ENCODE assay signal across 8 mouse cellular contexts in genomic region chr2:163424597-163424996, GRCm38 (mm10). TPM values are rescaled to one million over a fixed set of nuclear protein-coding genes. Genes with fewer than 3 reads are reported as not detected.
DNase-seq lines count a peak whose midpoint lies in the region; ATAC-seq and TF ChIP-seq lines count a peak whose summit lies in the region.

Gene Oser1 (minus strand): TSS chr2:163424697.

- no peak for ATAC-seq in kidney, postnatal 0 days (replicated peaks; ENCODE audit: low FRiP score, low read depth)
- no peak for ATAC-seq in granulocyte monocyte progenitor cell, adult 5-6 weeks (replicated peaks; ENCODE audit: poor library complexity, severe bottlenecking)
- no peak for ATAC-seq in intestine, postnatal 0 days
- ATAC-seq in midbrain, embryonic 12.5 days (ENCODE audit: low FRiP score, low read depth): no peak

- H3K36me3 ChIP-seq in kidney, postnatal 0 days (ENCODE audit: insufficient read depth, low read length): no peaks in the 10 kb centered on the region
- H3K36me3 ChIP-seq in intestine, postnatal 0 days (ENCODE audit: control insufficient read depth, insufficient read depth): no peaks in the 10 kb centered on the region
- peaks cover 4% of the 10 kb centered on the region; the same call in 1 of the 2 replicates for H3K36me3 ChIP-seq in midbrain, embryonic 12.5 days

- no peak for DNase-seq in kidney, postnatal 0 days (ENCODE audit: low spot score)
- DNase-seq in kidney, postnatal 36 days: no peak
- DNase-seq in brain, embryonic 14.5 days (ENCODE audit: low read depth): no peak
- DNase-seq in right cerebral cortex, postnatal 10 days (ENCODE audit: low spot score in 2 of 2): no peak
- no peak for DNase-seq in ovary, adult 18-20 months (ENCODE audit: low spot score)

- no peak within 1 kb of the TSS for H3K9ac ChIP-seq in kidney, postnatal 0 days (ENCODE audit: low read depth, low read length)
- no peak within 1 kb of the TSS for H3K9ac ChIP-seq in intestine, postnatal 0 days (ENCODE audit: low read depth, low read length)
- H3K9ac ChIP-seq in midbrain, embryonic 12.5 days (replicated peaks): no peak within 1 kb of the TSS

- peaks cover 5% of the 10 kb centered on the region; the same call in 1 of the 2 replicates for H3K4me1 ChIP-seq in kidney, postnatal 0 days (replicated peaks; ENCODE audit: insufficient read depth, low read length)
- H3K4me1 ChIP-seq in intestine, postnatal 0 days (replicated peaks; ENCODE audit: control insufficient read depth, insufficient read depth, low read length): peaks cover 9% of the 10 kb centered on the region; the same call in 1 of the 2 replicates
- H3K4me1 ChIP-seq in midbrain, embryonic 12.5 days: peaks cover 12% of the 10 kb centered on the region

- H3K27ac ChIP-seq in kidney, postnatal 0 days: no peak within 1 kb of the TSS
- peak within 1 kb of the TSS; percentile 65 for H3K27ac ChIP-seq in intestine, postnatal 0 days (ENCODE audit: low read depth, low read length)
- no peak within 1 kb of the TSS for H3K27ac ChIP-seq in midbrain, embryonic 12.5 days (replicated peaks)

- H3K4me3 ChIP-seq in kidney, postnatal 0 days (replicated peaks; ENCODE audit: low read depth, low read length): no peak within 1 kb of the TSS
- H3K4me3 ChIP-seq in intestine, postnatal 0 days (ENCODE audit: low read depth, low read length): no peak within 1 kb of the TSS
- no peak within 1 kb of the TSS for H3K4me3 ChIP-seq in midbrain, embryonic 12.5 days

- H3K9me3 ChIP-seq in kidney, postnatal 0 days (replicated peaks; ENCODE audit: low read length): no peaks in the 10 kb centered on the region
- H3K9me3 ChIP-seq in intestine, postnatal 0 days (ENCODE audit: control insufficient read depth): no peaks in the 10 kb centered on the region
- no peaks in the 10 kb centered on the region for H3K9me3 ChIP-seq in midbrain, embryonic 12.5 days

- TF ChIP-seq POLR2A in brain, embryonic 14.5 days (IDR thresholded peaks at IDR 0.05; ENCODE audit: borderline replicate concordance, extremely low read depth, insufficient read depth, insufficient read length, poor library complexity, severe bottlenecking): no peak

- 80% methylated on average over 6 of the region's 6 CpGs for WGBS in kidney, postnatal 0 days
- 77% methylated on average over 6 of the region's 6 CpGs for WGBS in intestine, postnatal 0 days
- WGBS in midbrain, embryonic 12.5 days: 78% methylated on average over 6 of the region's 6 CpGs

- H3K27me3 ChIP-seq in kidney, postnatal 0 days (ENCODE audit: insufficient read depth, low read length): no peaks in the 10 kb centered on the region
- no peaks in the 10 kb centered on the region for H3K27me3 ChIP-seq in intestine, postnatal 0 days (replicated peaks; ENCODE audit: control insufficient read depth, insufficient read depth, low read length)
- H3K27me3 ChIP-seq in midbrain, embryonic 12.5 days: no peaks in the 10 kb centered on the region

- H3K4me2 ChIP-seq in kidney, postnatal 0 days (ENCODE audit: low read length): no peak within 1 kb of the TSS
- H3K4me2 ChIP-seq in intestine, postnatal 0 days (replicated peaks; ENCODE audit: low read depth): no peak within 1 kb of the TSS
- H3K4me2 ChIP-seq in midbrain, embryonic 12.5 days (replicated peaks): no peak within 1 kb of the TSS

- TF ChIP-seq CTCF in kidney, postnatal 0 days (IDR thresholded peaks at IDR 0.05; ENCODE audit: low read depth): no peak
- TF ChIP-seq CTCF in brain, embryonic 14.5 days (IDR thresholded peaks at IDR 0.05; ENCODE audit: borderline replicate concordance, extremely low read depth, insufficient read depth, insufficient read length): no peak
- TF ChIP-seq CTCF in intestine, postnatal 0 days (IDR thresholded peaks at IDR 0.05; ENCODE audit: low read depth): no peak

RNA-seq across cellular contexts. Expression of gene Oser1, which starts in this region (rescaled TPM):
- 74.9 and 78.2 TPM in 2 replicates for polyA plus RNA-seq in kidney, postnatal 0 days (2015; fragmentation: Nextera tagmentation; extraction: Ambion mirVana)
- polyA plus RNA-seq in brain, embryonic 14.5 days (2012; rRNA removed): 24.4 and 30.5 TPM in 2 replicates
- total RNA-seq in granulocyte monocyte progenitor cell, adult 5-6 weeks (2014; fragmentation: Nextera tagmentation): 76.0 and 92.9 TPM in 2 replicates
- 91.0 and 101 TPM in 2 replicates for total RNA-seq in granulocyte monocyte progenitor cell, adult 5-6 weeks (2017)
- polyA plus RNA-seq in intestine, postnatal 0 days (2015; fragmentation: Nextera tagmentation; extraction: Ambion mirVana): 62.3 and 64.5 TPM in 2 replicates
- polyA plus RNA-seq in midbrain, embryonic 12.5 days (2016; fragmentation: Nextera tagmentation; extraction: Ambion mirVana): 77.3 and 82.3 TPM in 2 replicates
